Mouse (Mus musculus): Measurements from ENCODE around the gene Srsf7. TPM values are rescaled to one million over a fixed set of nuclear protein-coding genes. Genes with fewer than 3 reads are reported as not detected.

The Srsf7 gene
- total RNA-seq, 1 experiment, result 361 TPM

DNA sequence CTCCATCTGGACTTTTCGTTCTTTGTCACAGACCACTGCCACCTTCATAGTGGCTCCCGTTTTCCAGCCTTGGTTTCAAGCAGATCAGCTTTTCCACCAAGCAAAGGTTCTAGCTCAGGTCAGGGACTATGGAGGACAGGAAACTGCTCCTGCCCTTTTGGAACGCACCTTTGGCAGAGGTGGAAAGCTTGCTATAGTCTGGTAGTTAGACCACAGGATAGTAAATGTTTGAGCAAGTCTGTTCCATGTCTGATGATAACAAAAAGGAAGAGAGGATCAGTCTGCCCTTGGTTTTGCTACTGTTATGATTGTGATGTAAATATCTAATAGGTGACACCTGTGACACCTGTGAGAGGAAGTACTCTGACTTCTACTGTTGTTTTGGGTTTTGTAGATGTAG lies 31.1 kb downstream of the Srsf7 start:
- no peak for TF ChIP-seq CHD2 (IDR thresholded peaks at IDR 0.05; ENCODE audit: low read depth, low read length)
- TF ChIP-seq HCFC1 (IDR thresholded peaks at IDR 0.05; ENCODE audit: borderline replicate concordance, insufficient read depth, low read length), result no peak
- no peak for TF ChIP-seq ZC3H11A (IDR thresholded peaks at IDR 0.05; ENCODE audit: borderline replicate concordance, low read depth, low read length)
- TF ChIP-seq MAFK (IDR thresholded peaks at IDR 0.05; ENCODE audit: insufficient read depth, low read depth, low read length), result no peak
- no peak for TF ChIP-seq ZNF384 (IDR thresholded peaks at IDR 0.05; ENCODE audit: low read depth, low read length)

DNA sequence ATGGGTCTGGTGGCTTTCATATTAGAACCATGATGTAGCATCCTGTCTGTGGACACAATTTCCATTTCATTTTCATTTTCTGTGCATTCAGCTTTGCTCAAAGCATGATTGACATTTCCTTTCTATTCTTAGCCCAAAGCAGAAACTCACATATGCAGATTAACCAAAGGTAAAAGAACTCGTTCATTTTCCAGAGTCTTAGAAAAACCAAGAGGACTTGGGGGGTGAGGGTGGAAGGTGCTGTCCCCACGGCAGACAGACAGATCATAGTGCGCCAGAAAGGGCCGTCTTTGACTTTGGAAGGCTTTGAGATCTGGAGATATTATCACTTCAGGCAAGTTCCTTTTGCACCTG lies 31.7 kb downstream of the Srsf7 start:
- in situ Hi-C loops (cut with MboI; ENCODE audit: low sequenced_read_pairs in 2 of 2, unreplicated experiment in 2 of 2), result no loop called here
- no peak for TF ChIP-seq ZC3H11A (IDR thresholded peaks at IDR 0.05; ENCODE audit: borderline replicate concordance, low read depth, low read length)
- TF ChIP-seq CHD2 (IDR thresholded peaks at IDR 0.05; ENCODE audit: low read depth, low read length), result no peak
- no peak for TF ChIP-seq ZNF384 (IDR thresholded peaks at IDR 0.05; ENCODE audit: low read depth, low read length)
- TF ChIP-seq MAFK (IDR thresholded peaks at IDR 0.05; ENCODE audit: insufficient read depth, low read depth, low read length), result no peak
- no peak for TF ChIP-seq HCFC1 (IDR thresholded peaks at IDR 0.05; ENCODE audit: borderline replicate concordance, insufficient read depth, low read length)
- H3K36me3 ChIP-seq (ENCODE audit: control insufficient read depth, insufficient read depth, low read length, poor library complexity, severe bottlenecking), result no peaks in the 10 kb centered on the region; the same call in 1 of the 2 replicates

More for the DNA sequence above, 31.1 kb downstream of the Srsf7 start:
- no peaks in the 10 kb centered on the region; the same call in 1 of the 2 replicates for H3K36me3 ChIP-seq (ENCODE audit: control insufficient read depth, insufficient read depth, low read length, poor library complexity, severe bottlenecking)
- H3K9ac ChIP-seq (ENCODE audit: insufficient read depth, low read depth, low read length, poor library complexity, severe bottlenecking), result no peak overlapping the region
- peaks cover 0 to 3% of the 10 kb centered on the region in 2 experiments; a peak in 2 of 4 replicates for H3K4me1 ChIP-seq (ENCODE audit: control insufficient read depth in 2 of 2, insufficient read depth in 2 of 2, low read length in 2 of 2, poor library complexity in 1 of 2)
- no peak overlapping the region for H3K4me3 ChIP-seq (ENCODE audit: insufficient read depth in 1 of 2, low read depth in 1 of 2, low read length in 2 of 2, poor library complexity in 1 of 2, severe bottlenecking in 1 of 2)
- DNase-seq (ENCODE audit: low read depth, low spot score), result no peak
- H3K9me3 ChIP-seq (ENCODE audit: control insufficient read depth, insufficient read depth, low read depth, low read length), result no peaks in the 10 kb centered on the region
- in situ Hi-C loops (cut with MboI; ENCODE audit: low sequenced_read_pairs in 2 of 2, unreplicated experiment in 2 of 2), result no loop called here
- H3K27ac ChIP-seq (ENCODE audit: insufficient read depth, low read depth, low read length, poor library complexity, severe bottlenecking), result no peak overlapping the region

DNA sequence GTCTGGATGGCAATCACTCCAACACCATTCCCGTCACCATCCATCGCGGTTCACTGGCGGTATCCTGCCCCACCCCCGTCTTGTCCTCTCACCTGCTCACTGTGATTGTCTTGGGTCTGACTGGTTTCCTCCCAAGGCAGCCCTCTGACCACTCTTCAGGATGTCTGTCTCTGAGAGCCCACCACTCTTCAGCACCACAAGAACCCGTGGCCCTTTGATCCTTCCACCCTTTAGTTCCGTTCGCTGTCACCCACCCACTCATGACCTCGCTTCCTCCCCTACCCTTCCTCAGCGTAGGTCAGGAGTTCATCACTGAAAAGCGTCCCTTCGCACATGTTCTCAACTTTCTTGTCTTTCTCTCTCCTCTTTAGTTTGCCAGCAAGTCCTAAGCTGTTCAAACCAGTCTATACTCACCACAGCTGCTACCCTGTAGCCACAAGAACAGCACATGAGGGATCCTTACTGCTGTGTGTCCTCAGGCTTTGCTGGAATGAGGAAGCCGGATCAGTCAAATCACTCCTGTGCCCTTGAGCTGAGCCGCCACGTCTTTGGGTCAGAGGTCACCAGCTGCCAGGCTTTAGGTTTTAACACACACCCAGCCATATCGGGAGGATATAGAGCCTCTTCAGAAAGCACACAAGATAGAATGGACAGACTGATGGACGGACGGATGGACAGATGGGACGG lies 32.3 kb downstream of the Srsf7 start:
- Histone ChIP-seq H3K36me3 (ENCODE audit: control insufficient read depth, insufficient read depth, low read length, poor library complexity, severe bottlenecking) (no peaks in the 10 kb centered on the region; the same call in 1 of the 2 replicates), H3K4me1 (ENCODE audit: control insufficient read depth in 2 of 2, insufficient read depth in 2 of 2, low read length in 2 of 2, poor library complexity in 1 of 2) (peaks cover 0 to 3% of the 10 kb centered on the region in 2 experiments; a peak in 2 of 4 replicates), H3K9ac (ENCODE audit: insufficient read depth, low read depth, low read length, poor library complexity, severe bottlenecking) (no peak overlapping the region), H3K4me3 (ENCODE audit: insufficient read depth in 1 of 2, low read depth in 1 of 2, low read length in 2 of 2, poor library complexity in 1 of 2, severe bottlenecking in 1 of 2) (no peak overlapping the region), H3K9me3 (ENCODE audit: control insufficient read depth, insufficient read depth, low read depth, low read length) (no peaks in the 10 kb centered on the region), H3K27ac (ENCODE audit: insufficient read depth, low read depth, low read length, poor library complexity, severe bottlenecking) (no peak overlapping the region)
- no peak for TF ChIP-seq MAFK (IDR thresholded peaks at IDR 0.05; ENCODE audit: insufficient read depth, low read depth, low read length)
- TF ChIP-seq ZNF384 (IDR thresholded peaks at IDR 0.05; ENCODE audit: low read depth, low read length), result no peak
- TF ChIP-seq HCFC1 (IDR thresholded peaks at IDR 0.05; ENCODE audit: borderline replicate concordance, insufficient read depth, low read length), result no peak
- TF ChIP-seq CHD2 (IDR thresholded peaks at IDR 0.05; ENCODE audit: low read depth, low read length), result no peak
- no peak for TF ChIP-seq ZC3H11A (IDR thresholded peaks at IDR 0.05; ENCODE audit: borderline replicate concordance, low read depth, low read length)
- peak; percentile 31 for DNase-seq (ENCODE audit: low read depth, low spot score)
- in situ Hi-C loops (cut with MboI; ENCODE audit: low sequenced_read_pairs in 2 of 2, unreplicated experiment in 2 of 2), result no loop called here

More for the DNA sequence above, 31.7 kb downstream of the Srsf7 start:
- no peak for DNase-seq (ENCODE audit: low read depth, low spot score)
- Histone ChIP-seq H3K4me1 (ENCODE audit: control insufficient read depth in 2 of 2, insufficient read depth in 2 of 2, low read length in 2 of 2, poor library complexity in 1 of 2) (peaks cover 0 to 3% of the 10 kb centered on the region in 2 experiments; a peak in 2 of 4 replicates), H3K27ac (ENCODE audit: insufficient read depth, low read depth, low read length, poor library complexity, severe bottlenecking) (no peak overlapping the region), H3K9me3 (ENCODE audit: control insufficient read depth, insufficient read depth, low read depth, low read length) (no peaks in the 10 kb centered on the region), H3K9ac (ENCODE audit: insufficient read depth, low read depth, low read length, poor library complexity, severe bottlenecking) (no peak overlapping the region), H3K4me3 (ENCODE audit: insufficient read depth in 1 of 2, low read depth in 1 of 2, low read length in 2 of 2, poor library complexity in 1 of 2, severe bottlenecking in 1 of 2) (no peak overlapping the region)

DNA sequence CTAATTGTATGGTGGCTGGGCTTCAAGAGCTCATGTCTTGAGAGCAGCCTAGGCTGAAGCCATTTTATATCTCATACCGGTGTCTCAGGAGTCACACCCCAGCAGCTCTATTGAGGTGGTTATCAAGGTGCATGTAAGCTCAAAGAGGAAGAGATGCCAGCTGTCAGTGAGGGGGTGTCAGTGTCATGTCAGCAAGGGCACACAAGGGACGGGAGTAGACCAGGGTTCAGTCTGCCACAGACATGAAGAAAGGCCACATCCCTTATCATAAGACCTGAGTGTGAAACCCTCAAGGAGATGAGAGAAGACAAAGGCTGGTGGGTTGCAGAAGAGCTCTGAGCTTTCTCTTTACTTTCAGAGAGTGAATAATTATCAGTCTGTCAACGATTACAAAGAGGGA lies 33.0 kb downstream of the Srsf7 start:
- Histone ChIP-seq H3K27ac (ENCODE audit: insufficient read depth, low read depth, low read length, poor library complexity, severe bottlenecking) (no peak overlapping the region), H3K36me3 (ENCODE audit: control insufficient read depth, insufficient read depth, low read length, poor library complexity, severe bottlenecking) (no peaks in the 10 kb centered on the region; the same call in 1 of the 2 replicates), H3K9me3 (ENCODE audit: control insufficient read depth, insufficient read depth, low read depth, low read length) (no peaks in the 10 kb centered on the region), H3K9ac (ENCODE audit: insufficient read depth, low read depth, low read length, poor library complexity, severe bottlenecking) (no peak overlapping the region), H3K4me1 (ENCODE audit: control insufficient read depth in 2 of 2, insufficient read depth in 2 of 2, low read length in 2 of 2, poor library complexity in 1 of 2) (peaks cover under 1 to 3% of the 10 kb centered on the region in 2 experiments; a peak in 3 of 4 replicates), H3K4me3 (ENCODE audit: insufficient read depth in 1 of 2, low read depth in 1 of 2, low read length in 2 of 2, poor library complexity in 1 of 2, severe bottlenecking in 1 of 2) (no peak overlapping the region)
- DNase-seq (ENCODE audit: low read depth, low spot score), result no peak
- in situ Hi-C loops (cut with MboI; ENCODE audit: low sequenced_read_pairs in 2 of 2, unreplicated experiment in 2 of 2), result no loop called here
- TF ChIP-seq HCFC1 (IDR thresholded peaks at IDR 0.05; ENCODE audit: borderline replicate concordance, insufficient read depth, low read length) (no peak), ZC3H11A (IDR thresholded peaks at IDR 0.05; ENCODE audit: borderline replicate concordance, low read depth, low read length) (no peak), CHD2 (IDR thresholded peaks at IDR 0.05; ENCODE audit: low read depth, low read length) (no peak), MAFK (IDR thresholded peaks at IDR 0.05; ENCODE audit: insufficient read depth, low read depth, low read length) (no peak), ZNF384 (IDR thresholded peaks at IDR 0.05; ENCODE audit: low read depth, low read length) (no peak)
